Mouse (Mus musculus): ENCODE data around the gene Npff. TPM values are rescaled to one million over a fixed set of nuclear protein-coding genes. Genes with fewer than 3 reads are reported as not detected.

Npff gene
- total RNA-seq (2021) = 1 to 10 TPM; 3.7 to 4.3 TPM

- DNase-seq = peak; percentile 63 to 75
These were observed at the start of gene Npff for GRCm38 (mm10) chr15:102524892-102525485. Gene Npff (minus strand): TSS chr15:102524942.

DNA sequence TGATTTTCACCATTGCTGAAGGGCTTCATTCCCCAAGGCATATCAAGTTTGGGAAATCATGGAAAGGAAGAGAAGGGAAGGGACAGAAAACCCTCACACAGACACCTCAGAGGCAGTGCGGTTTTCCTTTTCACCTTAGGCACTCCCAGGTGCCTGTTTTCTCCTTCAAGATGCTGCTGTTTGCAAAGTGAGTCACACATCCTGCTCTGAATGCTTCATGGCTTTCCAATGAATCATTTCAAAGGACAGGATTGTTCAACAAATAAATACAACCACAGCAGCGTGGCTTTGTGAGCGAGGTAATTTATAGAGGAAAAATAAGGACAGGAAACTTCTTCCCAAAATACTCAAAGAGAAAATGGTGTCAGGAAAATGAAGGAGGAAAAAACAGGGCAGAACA lies 47.3 kb upstream of the Npff start:
- no peak for DNase-seq

GRCm38 (mm10) chr15:102567849-102568248 lies 43.1 kb upstream of the Npff start:
- DNase-seq = no peak

GRCm38 (mm10) chr15:102563681-102564080 lies 38.9 kb upstream of the Npff start:
- no peak for DNase-seq

- DNase-seq = no peak
These were observed 38.3 kb upstream of the Npff start for GRCm38 (mm10) chr15:102563061-102563460.

DNA sequence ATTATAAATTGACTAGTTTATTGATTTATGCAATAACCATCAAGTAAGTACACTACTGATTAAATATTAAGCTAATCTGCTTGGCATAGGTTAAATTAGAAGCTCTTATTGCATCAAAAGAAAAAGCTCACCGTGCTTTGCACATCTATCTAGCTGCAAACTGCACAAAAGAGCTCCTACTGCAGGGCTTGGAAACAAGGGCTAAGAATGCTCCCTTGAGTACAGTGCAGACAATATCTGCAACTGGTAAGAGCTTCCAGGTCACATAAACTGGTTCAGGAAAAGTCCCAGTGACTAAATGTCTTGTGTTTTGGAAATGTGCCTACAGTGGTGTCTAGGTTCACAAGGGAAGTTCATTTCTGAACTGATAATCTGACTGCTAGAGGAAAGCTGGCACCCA lies 37.7 kb upstream of the Npff start:
- DNase-seq = no peak

DNA sequence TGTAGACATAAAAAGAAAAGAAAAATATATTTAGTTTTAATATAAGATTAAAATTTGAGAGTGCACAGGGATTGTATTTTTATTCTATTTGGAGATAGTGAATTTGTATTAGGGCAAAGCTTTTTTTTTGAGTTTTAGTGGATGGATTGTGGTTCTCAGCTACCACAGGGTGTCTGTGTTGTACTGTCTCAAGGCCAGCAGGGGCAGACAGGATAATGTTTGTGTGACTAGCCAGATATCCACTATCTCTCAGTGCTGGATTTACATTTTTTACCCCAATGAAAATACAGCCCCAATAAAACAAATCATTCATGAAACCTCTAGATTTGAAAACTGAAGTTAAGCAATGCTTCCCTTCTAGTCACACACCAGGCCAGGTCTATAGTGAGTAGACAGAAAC lies 32.8 kb upstream of the Npff start:
- DNase-seq = no peak

DNA sequence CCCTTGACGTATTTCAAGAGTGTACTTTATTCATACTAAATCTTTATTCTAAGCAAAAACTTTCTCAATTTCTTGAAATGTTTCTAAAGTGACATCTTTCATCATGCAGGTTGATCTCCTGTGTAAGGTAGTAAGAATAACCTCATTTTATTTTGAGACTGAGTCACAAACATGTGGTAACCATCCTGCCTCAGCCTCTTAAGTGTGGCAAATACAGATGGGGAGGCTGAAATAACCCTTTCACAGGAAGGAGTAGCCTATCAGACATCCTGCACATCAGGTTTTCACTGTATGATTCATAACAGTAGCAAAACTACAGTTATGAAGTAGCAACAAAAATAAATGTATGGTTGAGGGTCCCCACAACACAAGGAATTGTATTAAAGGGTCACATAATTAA lies 30.8 kb upstream of the Npff start:
- no peak for DNase-seq

GRCm38 (mm10) chr15:102552599-102552998 lies 27.9 kb upstream of the Npff start:
- DNase-seq = no peak

- no peak for DNase-seq
These were observed 22.7 kb upstream of the Npff start for GRCm38 (mm10) chr15:102547478-102547877.

GRCm38 (mm10) chr15:102546677-102547427 lies 22.1 kb upstream of the Npff start:
- DNase-seq = peak; percentile 84 to 85

GRCm38 (mm10) chr15:102546246-102546645 lies 21.5 kb upstream of the Npff start:
- no peak for DNase-seq

DNA sequence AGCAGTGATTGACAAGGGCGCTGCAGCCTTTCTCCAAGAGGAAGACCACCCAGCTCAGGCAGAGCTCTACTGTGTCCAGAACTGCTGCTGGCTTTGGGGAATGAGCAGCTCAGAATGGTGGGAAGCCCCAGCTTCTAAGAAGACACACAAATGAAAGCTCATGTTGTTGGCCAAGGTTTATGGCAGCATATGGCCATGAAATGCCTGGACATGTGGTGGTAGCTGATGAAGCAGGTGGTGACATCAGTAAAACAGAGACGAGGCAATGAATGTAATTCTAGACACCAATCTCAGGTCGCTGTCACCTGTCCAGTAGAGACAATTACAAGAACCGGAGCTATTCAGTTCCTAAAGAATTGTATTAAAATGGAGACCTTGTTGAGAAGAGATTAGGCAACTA lies 20.1 kb upstream of the Npff start:
- peak in 1 of 2 experiments; percentile 40 for DNase-seq

- DNase-seq = no peak
These were observed 9.2 kb upstream of the Npff start for GRCm38 (mm10) chr15:102533926-102534325.

DNA sequence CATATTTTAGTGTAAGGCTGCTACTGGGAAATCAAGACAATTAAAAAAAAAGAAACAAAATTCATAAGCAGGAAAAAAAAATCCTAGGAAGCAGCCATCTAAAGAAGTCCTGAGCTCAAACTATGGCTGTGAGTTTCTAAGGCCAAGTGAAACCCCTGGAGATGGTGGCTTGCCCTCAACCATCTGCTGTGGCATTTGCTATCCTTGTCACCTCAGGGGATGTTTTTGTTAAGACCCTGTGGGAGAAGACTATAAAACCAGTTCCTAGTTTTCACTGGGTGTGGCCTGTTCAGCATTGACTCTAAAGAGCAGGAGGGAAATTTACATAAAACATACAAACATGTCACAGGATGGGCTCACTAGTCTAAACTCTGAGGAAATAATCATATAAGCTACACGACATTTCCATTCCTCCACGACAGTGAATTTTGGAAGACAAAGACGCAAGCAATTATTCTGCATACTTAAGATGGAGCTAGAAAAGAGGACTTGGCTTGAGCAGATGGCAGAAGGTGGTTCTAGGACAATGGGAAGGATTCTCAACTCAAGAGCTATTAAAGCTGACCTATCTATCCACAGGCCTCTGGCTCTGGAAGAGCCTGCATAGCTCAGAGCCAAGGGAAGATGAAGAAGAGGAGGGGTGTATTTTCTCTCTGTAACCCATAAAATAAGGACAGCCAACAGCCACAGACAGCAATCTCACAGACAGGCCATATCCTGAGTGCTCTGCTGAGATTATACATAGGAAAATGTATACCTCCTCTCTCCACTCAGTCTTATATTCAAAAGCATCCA lies 7.6 kb upstream of the Npff start:
- DNase-seq = no peak

DNA sequence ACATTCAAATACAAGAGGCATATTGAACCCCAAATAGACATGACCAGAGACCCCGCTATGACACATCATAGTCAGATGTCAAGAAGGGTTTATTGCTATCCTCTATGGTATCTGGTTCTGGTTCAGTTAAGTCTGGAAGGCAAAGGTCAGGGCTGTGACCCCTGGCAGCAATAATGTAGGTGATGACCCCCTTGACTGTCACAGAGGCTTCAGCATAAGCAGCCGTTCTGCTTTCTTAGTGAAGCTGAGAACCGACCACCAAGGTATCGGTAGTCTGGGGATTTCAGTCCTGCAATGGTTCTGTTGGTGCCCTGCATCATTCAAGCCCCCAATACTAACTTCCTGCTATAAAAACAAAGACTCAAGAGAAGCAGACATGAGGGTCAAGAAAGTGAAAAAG lies 6.8 kb upstream of the Npff start:
- no peak for DNase-seq

- DNase-seq = no peak
These were observed 5.8 kb upstream of the Npff start for GRCm38 (mm10) chr15:102530566-102530965.

DNA sequence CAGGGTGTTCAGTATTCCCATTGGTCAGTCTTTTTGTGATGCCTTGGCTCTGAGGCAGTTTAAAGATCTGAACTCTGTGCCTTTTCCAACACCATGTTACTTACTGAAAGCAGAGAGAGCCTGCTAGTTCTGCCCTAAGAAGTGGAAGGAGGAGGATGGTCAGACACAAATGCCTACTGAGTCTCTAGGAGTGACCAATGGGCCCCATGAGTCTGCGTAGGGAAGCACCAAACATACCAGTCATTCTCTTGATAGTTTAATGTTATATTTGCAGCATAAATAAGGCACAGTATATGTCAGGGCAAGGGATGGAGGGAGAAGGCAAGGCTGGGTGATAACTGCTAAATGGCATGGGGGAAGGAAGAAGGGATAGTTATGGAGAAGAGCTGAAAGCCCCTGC lies 3.7 kb upstream of the Npff start:
- no peak for DNase-seq

DNA sequence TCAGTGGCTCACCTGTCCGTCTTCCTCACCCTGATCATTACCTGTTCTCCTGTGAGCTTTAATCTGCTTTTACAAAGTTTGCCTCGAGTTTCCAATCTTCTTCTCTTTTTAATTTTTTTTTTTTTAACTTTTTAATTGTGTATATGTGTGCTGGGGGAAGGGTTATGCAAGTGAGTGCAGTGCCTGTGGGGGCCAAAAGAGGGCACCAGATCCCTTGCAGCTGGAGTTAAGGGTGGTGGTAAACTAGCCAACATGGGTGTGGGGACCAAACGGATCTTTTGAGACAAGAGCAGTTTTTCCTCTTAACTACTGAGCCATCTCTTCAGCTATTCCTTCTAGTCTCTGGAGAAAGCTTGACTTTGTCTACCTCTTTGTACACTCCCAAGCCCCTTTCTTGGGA lies 3.2 kb upstream of the Npff start:
- DNase-seq = no peak

GRCm38 (mm10) chr15:102526111-102527002 lies 1.6 kb upstream of the Npff start:
- DNase-seq = no peak

DNA sequence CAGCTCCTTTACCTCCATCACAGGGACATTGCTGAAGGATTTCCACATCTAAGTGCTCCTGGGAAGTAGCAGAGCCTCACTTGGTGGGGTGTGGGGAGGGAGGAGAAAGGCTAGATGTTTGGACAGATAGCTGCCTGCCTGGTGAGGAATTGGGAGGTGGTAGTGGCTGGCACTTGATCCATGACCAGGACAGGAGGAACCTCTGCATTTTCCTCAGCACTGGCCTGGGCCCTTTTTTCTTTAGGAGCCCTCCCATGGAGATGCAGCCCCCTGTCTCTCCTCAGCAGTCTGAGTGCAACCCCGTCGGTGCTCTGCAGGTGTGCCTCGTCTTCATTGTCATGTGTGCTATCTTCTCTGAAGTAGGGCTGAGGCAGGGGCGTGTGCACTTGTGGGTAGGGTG lies 3.3 kb downstream of the Npff start:
- no peak for DNase-seq

DNA sequence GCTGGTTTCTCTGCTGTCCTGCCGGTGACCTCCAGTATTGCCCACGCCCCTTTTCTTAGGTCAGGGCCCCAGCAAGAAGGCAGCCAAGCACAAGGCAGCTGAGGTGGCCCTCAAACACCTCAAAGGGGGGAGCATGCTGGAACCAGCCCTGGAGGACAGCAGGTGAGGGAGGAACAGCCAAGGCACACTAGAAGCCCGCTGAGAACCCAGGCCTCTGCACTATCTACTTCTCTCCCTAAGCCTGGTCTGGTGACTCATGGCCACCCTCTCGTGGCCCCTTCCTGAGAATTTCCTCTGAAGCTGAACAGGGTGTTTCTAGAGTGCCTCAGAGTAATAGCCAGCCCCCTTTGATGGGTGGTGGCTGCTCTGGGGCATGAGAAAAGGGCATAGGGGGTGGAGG lies 4.3 kb downstream of the Npff start:
- no peak for DNase-seq

Measured in layer of hippocampus, postnatal 36 days (tissue).